Mouse (Mus musculus): ENCODE results near the gene 3110082I17Rik.
A peak's percentile ranks its signal among the peaks of the same experiment; 100 is the strongest.

3110082I17Rik gene

DNA sequence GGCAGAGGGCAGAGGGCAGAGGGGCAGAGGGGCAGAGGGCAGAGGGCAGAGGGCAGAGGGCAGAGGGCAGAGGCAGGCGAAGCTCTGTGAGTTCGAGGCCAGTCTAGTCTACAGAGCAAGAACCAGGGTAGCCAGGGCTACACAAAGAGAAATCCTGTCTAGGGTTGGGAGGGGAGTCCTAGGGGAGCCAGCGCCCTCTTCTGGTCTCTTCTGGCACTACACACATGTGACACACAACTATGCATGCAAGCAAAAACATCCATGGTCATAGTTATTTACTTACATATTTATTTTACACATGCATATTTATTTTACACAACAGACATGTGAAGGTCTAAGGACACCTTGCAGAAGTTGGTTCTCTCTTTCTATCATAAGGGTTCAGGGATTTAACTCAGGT lies 42.8 kb downstream of the 3110082I17Rik start:
- DNase-seq = no peak

DNA sequence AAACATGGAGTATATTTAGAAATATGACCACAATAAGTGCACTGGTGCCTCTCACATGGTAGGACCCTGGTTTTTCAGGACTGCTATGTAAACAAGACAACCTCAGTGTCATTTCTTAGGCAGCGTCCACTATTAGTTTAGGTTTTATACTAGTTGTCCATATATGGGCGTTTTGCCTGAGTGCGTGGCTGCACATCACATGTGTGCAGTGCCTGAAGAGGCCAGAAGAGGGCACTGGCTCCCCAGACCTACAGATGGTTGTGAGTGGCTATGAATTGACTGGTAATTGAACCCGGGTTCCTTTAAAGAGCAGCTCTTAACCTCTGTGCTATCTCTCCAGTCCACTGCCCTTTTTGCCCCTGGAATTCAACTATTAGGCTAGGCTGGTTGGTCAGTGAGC lies 43.4 kb downstream of the 3110082I17Rik start:
- DNase-seq = no peak

DNA sequence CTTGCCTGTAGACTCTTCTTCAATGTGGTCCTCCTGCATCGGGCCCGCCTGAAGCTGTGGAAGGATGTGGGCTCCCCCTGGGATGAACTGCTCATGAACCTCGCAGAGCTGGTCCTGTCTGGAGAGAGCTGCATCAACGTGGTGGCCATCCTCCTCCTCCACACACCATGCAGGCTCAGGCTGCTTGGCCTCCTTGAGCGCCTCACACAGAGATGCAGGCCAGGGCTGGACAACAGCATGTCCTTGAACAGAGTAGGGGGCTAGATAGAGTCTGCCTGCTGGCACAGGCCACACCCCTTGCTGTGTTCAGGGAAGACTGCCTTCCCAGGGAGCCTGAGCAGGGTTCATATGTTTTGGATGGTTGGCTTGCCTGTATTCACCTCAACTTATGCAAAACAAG lies 45.3 kb downstream of the 3110082I17Rik start:
- no peak for DNase-seq

DNA sequence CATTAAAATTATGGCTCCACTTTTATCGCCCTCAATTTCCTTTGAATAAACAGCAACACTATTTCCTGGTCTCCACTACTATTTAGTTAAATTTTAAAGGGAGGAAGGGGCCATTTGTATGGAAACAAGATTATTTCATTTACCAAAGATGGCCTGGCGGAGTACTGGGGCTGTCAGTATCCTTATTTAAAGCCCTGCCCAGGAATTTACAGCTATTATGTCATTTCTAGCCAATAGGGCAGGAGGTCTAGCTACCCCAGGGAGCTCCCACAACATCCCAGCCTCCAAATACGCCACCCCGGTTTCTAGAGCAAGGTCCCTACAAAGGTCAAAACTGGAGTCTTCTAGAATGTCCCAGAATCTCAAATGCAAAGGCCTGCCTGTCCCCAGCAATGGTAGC lies 46.8 kb downstream of the 3110082I17Rik start:
- DNase-seq = no peak

DNA sequence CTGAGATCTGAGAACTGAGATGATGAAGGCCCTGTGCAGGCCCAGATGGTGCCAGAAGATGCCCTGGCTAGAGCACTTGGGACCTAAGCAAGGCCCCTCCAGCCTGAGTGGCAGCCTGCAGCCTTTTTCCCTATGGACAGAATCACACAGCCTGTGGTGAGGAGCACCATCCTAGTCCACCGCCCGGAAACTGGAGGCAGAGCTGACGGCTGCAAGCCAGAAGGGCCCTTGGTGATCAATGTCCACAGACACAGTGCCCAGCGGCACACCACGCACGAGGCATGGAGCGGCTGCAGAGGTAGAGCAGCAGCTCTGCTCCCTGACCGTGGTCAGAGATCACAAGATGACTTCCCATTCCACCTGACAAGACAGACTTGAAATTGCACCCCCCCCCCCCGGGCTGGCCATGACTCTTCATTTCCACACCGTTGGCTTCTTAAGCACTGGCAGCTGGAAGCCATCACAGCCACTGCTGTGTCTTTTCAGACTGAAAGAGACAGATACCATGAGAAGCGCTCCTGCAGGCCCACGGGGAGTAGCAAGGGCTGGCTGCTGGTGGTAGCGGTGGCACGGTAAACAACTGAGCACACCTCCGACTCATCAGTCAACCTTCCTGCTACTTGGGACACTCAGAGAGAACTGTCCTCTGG lies 48.5 kb downstream of the 3110082I17Rik start:
- no peak for DNase-seq

DNA sequence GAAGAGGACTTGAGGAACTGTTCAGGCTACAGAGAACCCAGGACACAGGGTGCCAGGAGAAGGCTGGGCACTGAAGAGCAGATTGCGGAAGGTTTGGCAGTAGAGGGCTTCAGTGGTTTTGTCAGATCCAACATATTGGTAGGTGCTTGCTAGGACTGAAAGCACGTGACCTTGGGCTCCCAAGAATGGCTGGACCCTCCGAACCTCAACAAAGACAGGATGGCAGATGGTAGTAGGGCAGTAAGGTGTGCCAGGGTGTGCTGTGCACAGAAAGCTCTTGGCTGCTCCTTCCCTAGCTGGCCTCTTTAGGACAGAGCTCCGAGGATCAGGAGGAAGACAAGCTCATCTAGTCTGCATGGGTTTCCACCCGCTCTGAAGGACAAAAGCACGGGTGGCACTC lies 49.2 kb downstream of the 3110082I17Rik start:
- no peak for DNase-seq

DNA sequence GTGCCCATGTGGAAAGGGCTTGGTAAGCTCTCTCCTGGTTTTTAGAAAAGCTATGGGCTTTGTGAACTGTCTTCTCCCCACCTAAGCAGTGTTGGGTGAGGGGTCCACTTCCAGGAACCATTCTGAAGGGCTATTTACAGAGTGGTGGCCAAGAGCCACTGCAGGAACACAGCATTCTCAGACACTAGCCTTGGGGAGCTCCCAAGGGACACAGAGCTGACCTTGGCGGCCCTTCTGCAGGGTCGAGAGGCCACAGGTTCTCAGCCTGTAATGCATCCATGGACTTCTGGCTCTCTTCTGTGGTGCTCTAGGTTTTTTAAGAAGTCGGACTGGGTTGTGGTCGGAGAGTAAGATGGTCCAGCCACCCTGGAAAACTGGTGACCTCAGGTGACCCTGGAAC lies 50.3 kb downstream of the 3110082I17Rik start:
- no peak for DNase-seq

DNA sequence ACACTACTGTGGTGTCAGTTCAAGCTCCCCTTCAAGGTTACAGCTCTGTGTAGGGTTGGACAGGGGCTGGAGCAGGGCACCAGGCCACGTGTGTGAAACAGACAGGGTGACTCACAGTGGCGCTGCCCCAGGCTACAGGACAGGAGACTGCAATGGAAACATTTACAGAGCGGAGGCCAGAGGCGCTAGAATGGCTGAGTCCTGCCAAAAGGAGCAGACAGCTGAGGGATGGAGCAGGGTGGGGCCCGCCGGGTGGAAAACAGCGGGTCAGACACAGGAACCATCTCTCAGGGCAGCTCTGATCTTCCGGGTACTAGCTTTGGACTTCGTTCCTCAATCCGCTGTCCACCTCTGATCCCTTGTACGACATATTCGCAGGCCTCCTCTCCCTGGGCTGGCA lies 50.9 kb downstream of the 3110082I17Rik start:
- no peak for DNase-seq

DNA sequence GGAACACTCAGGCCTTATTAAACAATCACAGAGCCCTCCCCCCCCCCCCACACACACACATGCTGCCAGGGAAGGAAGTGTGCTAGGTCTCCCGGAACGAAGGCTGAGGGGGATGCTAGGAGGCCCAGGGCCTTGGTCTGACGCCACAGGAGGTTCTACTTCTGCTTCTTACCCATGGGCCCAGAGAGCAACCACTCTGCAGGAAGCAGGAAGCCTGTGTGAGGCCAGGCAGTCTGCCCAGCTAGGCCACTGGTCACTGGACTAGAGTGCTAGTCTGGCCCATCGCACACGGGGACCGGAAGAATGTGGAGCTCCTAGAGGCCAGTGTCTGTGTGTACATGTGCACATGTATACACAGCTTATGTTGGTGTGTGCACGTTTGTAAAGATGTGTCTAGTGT lies 51.8 kb downstream of the 3110082I17Rik start:
- no peak for DNase-seq

DNA sequence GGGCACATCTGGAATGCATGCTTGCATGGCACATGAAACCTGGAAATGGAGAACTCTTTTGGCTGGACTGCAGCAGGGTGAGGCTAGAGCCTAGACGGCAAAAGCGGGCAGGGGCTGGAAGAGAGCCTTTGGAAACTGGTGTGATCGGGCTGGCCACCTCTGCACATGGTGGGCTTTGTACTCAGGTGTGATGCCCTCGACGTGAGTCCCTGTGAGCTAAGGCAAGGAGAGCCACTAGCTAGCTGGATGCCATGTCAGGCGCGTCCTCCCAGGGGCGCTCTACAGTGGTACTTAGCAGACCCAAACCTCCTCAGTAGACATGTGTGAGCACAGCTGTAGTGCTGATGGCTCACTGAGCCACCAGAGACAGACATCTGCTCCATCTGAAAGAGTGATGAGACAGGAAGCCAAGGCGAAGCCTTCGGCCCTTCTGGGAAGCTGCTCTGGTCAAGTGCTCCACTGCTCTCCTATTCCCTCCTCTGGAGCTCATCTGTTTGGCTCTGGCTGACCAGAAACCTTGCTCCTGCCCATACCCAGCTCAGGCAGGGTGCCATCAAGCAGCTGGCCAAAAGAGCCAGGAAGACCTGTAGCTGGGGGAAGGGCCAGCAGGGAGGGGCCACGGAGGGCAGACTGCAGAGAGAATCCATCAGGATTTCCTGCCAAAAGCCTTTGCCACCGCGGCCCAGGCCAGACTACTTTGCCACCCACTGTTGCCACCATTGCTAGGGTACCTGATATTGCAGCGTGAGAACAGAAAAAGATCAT lies 53.0 kb downstream of the 3110082I17Rik start:
- DNase-seq = no peak

DNA sequence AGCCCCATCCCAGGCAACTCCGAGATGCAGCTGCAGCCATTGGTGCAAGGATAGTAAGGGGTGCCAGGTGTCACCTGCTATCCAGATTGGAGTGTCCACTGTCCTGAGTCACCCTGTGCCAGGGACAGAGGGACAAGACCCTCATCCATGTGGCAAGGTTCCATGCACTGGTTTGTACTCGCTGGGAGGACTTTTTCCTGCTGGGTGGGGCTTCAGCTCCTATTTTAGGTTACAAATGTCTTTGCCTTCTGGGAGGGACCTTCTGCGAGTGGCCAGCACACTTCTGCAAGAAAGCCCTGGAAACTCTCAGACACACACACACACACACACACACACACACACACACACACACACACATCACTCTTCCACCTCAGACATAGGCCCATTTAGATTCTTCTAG lies 54.4 kb downstream of the 3110082I17Rik start:
- no peak for DNase-seq

DNA sequence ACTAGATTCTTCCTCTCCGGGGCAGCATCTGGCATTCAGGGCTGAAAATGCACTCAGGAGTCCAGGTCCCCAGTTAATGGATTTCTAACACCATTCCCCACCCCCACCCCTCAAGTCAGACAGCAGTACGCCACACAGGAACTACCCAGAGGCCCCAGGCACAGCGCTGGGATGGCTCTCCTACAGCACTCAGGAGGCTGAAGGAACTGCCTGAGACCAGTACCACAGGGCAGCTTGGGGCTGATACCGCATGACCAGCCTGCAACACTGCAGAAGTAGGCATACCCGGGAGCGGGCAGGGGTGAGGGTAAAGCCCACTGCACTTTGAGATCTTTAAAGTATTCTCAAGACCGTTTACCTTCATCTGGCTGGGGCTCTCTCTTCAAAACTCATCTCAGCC lies 54.8 kb downstream of the 3110082I17Rik start:
- no peak for DNase-seq

DNA sequence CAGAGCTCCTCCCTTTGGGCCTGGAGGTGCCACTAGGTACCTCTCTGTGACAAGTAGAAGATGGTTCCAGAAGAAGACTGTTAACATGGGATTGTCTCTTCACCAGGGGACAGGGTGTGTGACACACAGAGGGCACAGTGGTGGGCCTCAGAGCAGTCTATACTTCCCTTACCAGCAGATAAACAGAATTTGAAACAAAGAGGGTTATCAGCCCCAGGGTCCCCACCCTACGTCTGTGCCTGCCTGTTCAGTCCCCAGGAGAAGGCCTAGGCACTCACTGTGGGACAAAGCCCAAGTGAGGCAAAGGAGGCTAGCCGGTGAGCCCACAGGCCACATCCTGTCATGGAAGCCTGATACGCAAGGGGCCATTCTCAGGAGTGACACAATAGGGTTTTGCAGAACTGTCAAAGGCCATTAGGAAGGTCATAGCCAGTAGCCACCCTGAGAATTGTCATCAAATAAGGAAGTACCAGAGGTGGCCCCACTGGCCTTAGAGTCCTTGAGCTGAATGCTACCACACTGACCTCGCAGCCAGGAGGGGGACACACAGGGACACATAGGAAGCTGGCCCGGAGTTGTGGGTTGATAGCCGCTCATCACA lies 55.4 kb downstream of the 3110082I17Rik start, which contains the start of gene C130050O18Rik:
C130050O18Rik (plus strand) TSS at position 480 of the 601 bp plus-strand sequence.
- no peak for DNase-seq

DNA sequence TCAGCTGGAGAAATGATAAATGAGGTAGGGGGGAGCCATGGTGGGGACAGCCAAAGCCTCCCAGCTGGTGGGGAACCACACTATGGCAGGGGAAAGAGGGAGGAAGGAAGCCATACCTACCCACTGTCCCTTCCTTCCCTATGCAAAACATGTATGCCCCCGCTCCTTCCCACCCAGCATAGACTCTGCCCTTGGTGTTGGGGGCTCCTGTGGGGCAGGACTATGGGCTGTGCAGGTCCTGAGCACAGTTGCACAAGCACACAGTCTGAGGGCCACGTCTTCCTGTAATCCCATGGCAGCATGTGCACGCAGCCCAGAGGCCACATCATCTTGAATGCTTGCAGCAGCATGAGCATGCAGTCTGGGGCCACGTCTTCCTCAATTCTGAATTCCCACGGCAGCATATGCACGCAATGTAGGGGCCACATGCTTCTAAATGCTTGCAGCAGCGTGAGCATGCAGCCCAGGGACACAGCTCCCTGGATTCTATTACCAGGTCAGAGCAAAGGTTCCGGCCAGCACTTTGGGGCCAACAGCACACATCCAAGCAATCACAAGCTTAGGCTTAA lies 56.6 kb downstream of the 3110082I17Rik start:
- no peak for DNase-seq

DNA sequence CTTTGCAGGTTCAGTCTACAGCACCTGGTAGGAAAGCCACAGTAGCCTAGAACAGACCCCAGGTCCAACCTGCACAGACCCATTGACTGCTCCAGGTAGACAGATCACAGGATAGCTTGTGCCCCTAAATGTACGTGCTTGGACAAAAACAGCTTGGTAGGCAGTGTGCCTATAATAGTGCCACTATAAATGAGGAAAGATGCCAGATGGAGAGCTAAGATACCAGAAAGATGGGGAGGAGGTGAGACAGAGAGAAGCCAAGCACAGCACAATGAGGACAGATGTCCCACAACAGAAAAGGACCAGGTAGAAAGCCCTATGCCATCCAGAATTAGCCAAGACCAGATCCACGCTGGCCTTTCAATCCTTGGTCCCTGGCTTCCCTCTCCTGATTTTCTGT lies 58.2 kb downstream of the 3110082I17Rik start:
- DNase-seq = no peak

DNA sequence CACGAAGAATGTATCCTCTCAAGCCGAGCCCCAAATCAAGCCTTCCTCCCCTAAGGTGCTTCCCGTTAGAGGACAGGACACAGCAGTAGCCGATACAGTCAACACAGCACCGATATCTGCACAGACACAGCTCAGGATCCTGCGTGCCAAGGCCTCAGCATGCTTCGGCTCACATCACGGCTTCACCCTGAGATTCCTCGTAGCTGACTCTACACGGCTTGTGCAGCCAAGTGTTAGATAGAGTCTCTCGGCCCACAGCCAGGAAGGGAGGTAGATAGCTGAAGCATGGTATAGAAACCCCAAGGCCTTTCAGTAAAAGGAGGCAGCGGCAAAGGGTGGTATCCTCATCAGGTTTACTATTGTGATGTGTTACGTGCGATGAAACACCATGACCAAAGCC lies 60.3 kb downstream of the 3110082I17Rik start:
- no peak for DNase-seq

DNA sequence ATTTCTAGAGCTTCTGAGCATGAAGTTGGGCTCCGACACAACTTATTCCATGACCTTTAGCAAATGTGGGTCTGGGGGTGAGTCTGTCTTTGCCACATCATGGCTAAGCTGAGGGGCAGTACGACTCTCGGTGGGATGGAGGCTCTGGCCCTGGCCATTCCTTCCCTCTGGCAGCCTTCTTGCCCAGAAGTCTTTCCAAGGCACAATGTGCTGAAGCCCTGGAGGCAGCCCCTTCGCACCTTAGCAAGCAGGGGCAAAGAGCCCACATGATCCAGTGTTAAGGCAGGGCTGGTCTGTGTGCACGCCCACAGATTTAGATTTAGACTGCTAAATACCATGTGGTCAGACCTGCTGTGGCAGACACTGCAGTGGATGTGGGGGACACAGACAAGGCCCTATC lies 61.5 kb downstream of the 3110082I17Rik start:
- DNase-seq = no peak

DNA sequence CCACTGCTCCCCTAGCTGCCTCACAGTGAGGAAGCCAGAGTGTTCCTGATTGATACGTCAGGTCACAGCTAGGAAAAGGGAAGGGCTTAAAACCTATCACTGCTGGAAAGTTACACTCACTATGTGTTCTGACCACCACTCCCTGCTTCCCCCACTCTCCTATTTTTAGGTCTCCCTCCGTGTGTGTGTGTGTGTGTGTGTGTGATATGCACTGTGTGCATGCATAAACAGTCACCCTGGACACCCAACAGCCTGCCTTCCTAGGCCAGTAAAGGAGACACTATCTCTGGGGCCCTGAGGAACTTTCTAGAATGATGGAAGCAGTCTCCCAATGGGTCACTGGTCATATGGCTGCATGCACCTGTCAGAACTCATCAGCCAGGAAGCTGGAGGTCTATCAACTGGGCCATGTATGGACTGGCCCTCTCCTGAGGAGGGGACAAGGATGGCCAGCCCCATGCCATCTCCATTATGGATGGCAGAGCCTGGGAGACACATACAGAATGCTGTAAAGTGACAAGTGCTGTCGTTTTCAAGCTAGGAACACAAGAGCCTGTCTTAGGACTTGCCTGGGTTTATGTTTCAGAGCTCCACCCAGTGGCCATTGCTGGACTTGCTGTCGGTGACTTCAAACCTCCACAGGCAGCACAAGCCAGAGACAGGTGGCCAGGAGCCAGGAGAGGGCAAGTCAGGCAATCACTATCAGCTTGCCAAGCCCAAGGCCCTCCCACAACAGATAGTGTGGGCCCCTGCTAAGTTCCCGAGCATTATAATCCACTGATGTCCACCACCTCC lies 62.2 kb downstream of the 3110082I17Rik start:
- peak; percentile 74 to 80 for DNase-seq

DNA sequence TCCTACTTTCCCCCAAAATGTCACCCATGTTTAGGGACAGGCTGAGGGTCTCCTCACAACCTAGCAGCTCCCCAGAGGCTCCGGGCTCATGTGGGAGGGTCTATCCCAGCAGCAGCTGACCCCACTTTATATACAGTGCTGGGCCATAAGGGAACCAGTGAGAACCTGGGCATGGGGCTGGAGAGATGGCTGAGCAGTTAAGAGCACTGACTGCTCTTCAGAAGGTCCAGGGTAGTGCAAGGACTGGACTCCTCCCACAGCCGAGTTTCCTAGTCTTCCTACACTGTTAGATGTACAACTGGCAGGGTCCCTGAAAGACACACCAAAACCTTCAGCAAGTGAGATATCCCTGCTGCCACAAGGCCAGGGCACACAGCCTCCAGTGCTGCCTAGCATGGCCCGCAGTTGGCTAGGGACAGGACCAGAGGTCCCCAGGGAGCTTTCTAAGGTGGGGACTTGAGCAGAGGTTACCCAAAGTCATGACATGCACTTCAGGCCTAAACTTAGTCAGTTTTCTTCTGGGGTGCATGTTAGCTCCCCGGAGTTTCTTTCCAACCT lies 62.9 kb downstream of the 3110082I17Rik start:
- no peak for DNase-seq

DNA sequence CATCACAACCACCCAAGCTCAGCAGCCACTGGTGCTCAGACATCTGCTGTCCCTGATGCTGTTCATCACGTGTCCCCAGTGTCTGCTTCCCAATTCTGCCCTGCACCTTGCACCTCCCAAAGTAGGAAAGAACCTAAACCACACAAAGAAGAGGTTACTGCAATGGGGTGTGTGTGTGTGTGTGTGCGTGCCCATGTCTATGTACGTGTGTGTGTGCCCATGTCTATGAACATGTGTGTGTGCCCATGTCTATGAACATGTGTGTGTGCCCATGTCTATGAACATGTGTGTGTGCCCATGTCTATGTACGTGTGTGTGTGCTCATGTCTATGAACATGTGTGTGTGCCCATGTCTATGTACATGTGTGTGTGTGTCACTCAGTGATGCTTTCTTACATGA lies 64.8 kb downstream of the 3110082I17Rik start:
- no peak for DNase-seq

DNA sequence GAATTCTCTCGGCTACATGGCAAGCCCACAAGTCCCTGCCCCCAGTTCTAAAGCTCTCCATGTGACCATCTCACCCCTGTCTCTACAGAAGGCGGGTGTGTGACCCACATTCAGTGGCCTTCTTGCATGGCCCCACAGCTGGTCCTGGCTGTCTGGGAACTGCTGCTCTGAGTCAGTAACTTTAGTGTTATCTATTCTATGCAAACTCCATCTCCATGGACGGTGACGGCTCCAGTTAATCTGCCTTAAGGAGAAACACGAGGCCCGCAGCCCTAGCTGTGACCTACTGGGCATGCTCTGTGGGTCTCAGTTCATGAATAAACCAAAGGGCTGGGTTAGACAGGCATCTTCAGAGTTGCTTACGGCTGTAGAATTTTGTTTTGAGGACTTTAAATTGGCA lies 65.9 kb downstream of the 3110082I17Rik start:
- DNase-seq = no peak

DNA sequence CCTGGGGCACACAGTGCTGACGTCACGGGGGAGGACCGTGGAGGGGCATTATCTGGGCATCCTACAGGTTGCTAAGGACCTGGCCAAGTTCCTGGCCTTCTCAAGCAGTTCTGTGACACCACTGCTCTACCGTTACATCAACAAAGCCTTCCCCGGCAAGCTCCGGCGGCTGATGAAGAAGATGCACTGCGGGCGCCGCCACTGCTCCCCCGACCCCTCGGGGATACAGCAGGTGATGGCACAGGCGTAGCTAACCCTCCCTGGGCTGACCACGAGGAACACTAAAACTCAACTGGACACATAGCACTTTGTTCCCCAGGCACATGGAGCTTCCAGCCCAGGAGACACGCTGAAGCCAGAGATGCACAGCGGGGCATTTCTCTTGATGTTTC lies 67.1 kb downstream of the 3110082I17Rik start:
- DNase-seq = no peak

Measured in thymus, adult 18-20 months (tissue).